Mouse (Mus musculus) liver, embryonic 13.5 days (tissue): ENCODE data around the gene Arsb. TPM values are rescaled to one million over a fixed set of nuclear protein-coding genes. Genes with fewer than 3 reads are reported as not detected.

Source experiments
- ATAC-seq: fragments of 200-750 bp; cut with Nextera tagmentation; 2 replicates; pipeline ENCODE4 v1.8.0; 2017; ENCODE audit warnings: low read depth, mild to moderate bottlenecking, moderate number of reproducible peaks, moderate library complexity
- DNase-seq: peaks from one replicate; pipeline ENCODE4 v3.0.0; 2022
- H3K27ac ChIP-seq: fragments of 300-500 bp; sonication (generic); 2 replicates; pipeline ENCODE4 v1.5.1; 2015; ENCODE audit warnings: moderate library complexity, mild to moderate bottlenecking, inconsistent platforms
- H3K27me3 ChIP-seq: fragments of 300-500 bp; sonication (generic); 2 replicates; pipeline ENCODE4 v1.6.1; 2015; ENCODE audit warnings: mild to moderate bottlenecking, inconsistent platforms
- H3K36me3 ChIP-seq: fragments of 300-500 bp; sonication (generic); 2 replicates; pipeline ENCODE4 v1.6.1; 2015; ENCODE audit warnings: mild to moderate bottlenecking, inconsistent platforms
- H3K4me1 ChIP-seq: fragments of 300-500 bp; sonication (generic); replicated peaks from 2 replicates; pipeline ENCODE4 v1.6.1; 2015; ENCODE audit warnings: inconsistent platforms
- H3K4me2 ChIP-seq: fragments of 300-500 bp; sonication (generic); 2 replicates; pipeline ENCODE4 v1.6.1; 2015; ENCODE audit warnings: inconsistent platforms, mild to moderate bottlenecking, moderate library complexity
- H3K4me3 ChIP-seq: fragments of 300-500 bp; sonication (generic); replicated peaks from 2 replicates; pipeline ENCODE4 v1.5.1; 2015; ENCODE audit warnings: mild to moderate bottlenecking, inconsistent platforms
- H3K9ac ChIP-seq: fragments of 300-500 bp; sonication (generic); 2 replicates; pipeline ENCODE4 v1.6.1; 2015; ENCODE audit warnings: mild to moderate bottlenecking, inconsistent platforms
- H3K9me3 ChIP-seq: fragments of 300-500 bp; sonication (generic); replicated peaks from 2 replicates; pipeline ENCODE4 v1.6.1; 2016; ENCODE audit warnings: inconsistent platforms
- WGBS: fragments of 180-500 bp; shearing (Covaris S2); methylation state at CpG from one replicate; pipeline ENCODE4 v1.1.7; 2015; ENCODE audit not compliant: insufficient replicate concordance; 5-methylcytosine and 5-hydroxymethylcytosine counted together
- polyA plus RNA-seq: library from polyadenylated mRNA; unstranded; fragments of >200 nt; fragmentation: Nextera tagmentation; extraction: Ambion mirVana; gene quantifications from 2 replicates; pipeline ENCODE4 v1.2.1, GENCODE M21; 2015

Arsb gene
- polyA plus RNA-seq, 1 experiment from 2014 or later, result 2.0 TPM

DNA sequence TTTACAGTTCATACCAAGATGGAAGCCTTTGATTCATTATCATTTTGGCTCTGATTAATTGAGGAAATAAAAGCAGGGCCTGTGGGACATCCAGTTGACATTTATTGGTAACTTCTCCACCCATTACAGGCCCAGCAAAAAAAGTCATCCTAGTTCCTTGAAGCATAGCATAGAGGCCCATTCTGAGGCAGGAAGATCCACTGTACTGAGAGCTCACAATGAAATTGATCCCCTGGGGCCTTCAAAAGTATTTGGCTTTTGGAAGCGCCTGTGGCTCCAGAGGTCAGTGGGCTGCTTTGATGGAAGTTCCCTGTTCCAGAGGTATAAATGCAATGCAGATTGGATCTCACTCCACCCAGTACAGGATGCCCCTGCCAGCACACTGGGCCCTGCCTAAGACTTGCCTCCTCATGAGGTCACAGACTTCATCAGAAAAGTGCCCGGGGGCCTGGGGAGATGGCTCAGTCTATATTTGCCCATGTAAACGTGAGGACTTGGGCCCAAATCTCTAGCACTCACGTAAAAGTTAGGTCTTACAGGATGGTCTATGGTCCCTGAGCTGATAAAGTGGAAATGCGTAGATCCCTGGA, 141.0 kb downstream of the Arsb start:
- no peak for DNase-seq
- Histone ChIP-seq H3K4me1 (no peaks in the 10 kb centered on the region), H3K27me3 (no peaks in the 10 kb centered on the region), H3K36me3 (no peaks in the 10 kb centered on the region), H3K9ac (no peak overlapping the region), H3K9me3 (no peaks in the 10 kb centered on the region), H3K4me2 (no peak overlapping the region), H3K27ac (no peak overlapping the region), H3K4me3 (no peak overlapping the region)
- no peak for ATAC-seq
- WGBS, result 64% methylated on average over 5 of the region's 5 CpGs

DNA sequence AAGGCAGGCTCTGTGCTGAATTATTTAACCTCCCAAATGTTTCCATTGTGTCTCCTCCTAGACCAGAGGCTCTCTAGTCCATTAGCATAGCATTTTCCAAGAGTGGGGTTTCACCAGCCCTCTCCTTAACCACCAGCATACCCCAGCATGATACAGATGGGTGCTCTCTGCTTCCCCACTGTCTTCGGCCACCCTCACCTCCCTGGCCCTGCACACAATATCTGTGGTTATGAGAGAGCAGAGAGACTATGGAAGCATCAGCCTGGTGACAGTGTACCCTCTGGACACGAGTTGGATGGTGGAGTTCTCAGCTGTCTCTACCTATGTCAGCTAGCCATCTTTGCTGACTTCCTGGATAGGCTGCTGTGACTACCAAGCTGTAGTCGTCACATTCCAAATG, 142.8 kb downstream of the Arsb start:
- Histone ChIP-seq H3K4me3 (no peak overlapping the region), H3K36me3 (no peaks in the 10 kb centered on the region), H3K4me2 (no peak overlapping the region), H3K9me3 (no peaks in the 10 kb centered on the region), H3K9ac (no peak overlapping the region), H3K27me3 (no peaks in the 10 kb centered on the region), H3K4me1 (no peaks in the 10 kb centered on the region), H3K27ac (no peak overlapping the region)
- ATAC-seq (no peak), DNase-seq (no peak)
- 57% methylated on average over 3 of the region's 3 CpGs for WGBS

DNA sequence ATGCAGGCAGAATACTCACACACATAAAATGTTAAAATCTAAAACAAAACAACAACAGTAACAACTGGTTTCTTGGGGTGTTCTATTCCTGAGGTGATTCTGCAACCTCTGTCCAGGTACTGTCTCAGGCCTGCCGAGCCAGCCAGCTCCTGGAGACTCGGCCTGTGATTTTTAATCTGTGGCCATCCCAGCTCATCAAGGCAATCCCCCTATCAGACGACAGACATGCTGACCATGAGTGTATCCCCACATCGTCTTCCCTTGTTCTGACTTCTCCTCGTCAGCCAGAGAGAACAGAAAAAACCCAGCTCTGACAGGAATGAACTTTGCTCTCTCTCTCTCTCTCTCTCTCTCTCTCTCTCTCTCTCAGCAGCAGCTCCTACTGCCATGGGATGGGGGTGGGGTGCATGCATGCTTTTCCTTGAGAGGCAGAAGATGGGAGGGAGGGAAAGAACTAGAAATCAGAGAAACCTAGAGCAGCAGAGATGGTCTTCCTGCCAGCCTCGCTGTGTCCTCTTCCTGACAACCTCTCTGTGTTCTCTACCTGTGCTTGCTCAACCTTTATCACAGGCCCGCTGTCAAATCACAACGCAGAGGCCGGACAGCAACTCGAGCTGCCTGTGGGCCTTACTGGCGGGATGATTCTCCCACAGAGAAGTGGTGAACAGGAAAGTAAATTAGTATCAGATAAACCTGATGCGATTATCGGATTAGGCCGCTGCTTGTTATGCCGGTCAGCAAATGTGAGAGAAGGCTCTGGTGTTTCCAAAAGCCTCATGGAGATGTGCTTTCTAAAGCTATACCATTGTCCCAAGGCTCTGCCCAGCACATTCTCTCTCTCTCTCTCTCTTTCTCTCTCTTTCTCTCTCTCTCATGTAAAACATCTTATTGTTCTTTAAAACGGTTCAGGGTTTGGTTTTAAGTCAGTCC, 144.5 kb downstream of the Arsb start:
- H3K4me3 ChIP-seq, result no peak overlapping the region
- no peak overlapping the region for H3K4me2 ChIP-seq
- ATAC-seq (no peak), DNase-seq (no peak)
- no peaks in the 10 kb centered on the region for H3K4me1 ChIP-seq
- H3K9ac ChIP-seq, result no peak overlapping the region
- 58% methylated on average over 16 of the region's 16 CpGs for WGBS
- H3K27me3 ChIP-seq, result no peaks in the 10 kb centered on the region
- no peaks in the 10 kb centered on the region for H3K36me3 ChIP-seq
- H3K27ac ChIP-seq, result no peak overlapping the region
- H3K9me3 ChIP-seq, result no peaks in the 10 kb centered on the region

DNA sequence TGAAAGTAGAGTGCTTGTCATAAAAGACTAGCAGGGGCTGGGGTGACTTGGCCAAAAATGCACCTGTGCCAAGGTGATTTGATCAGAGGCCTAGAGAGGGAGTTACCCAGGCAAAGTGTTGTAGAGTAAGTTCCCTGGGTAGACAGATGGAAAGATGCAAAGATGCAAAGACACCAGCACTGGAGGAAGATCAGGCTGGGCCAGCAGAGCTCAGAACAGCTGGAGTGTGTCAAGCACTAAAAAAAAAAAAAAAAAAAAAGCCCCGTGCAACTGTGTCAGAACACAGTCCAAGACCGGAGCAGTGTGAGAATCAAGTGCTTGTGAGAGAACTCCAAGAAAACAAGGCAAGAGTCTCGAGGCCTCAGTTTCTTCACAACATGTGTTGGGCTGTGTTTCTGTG, 148.1 kb downstream of the Arsb start:
- no peak overlapping the region for H3K4me2 ChIP-seq
- no peak overlapping the region for H3K4me3 ChIP-seq
- ATAC-seq (no peak), DNase-seq (no peak)
- H3K36me3 ChIP-seq, result no peaks in the 10 kb centered on the region
- no peak overlapping the region for H3K9ac ChIP-seq
- H3K9me3 ChIP-seq, result no peaks in the 10 kb centered on the region
- 58% methylated on average over 3 of the region's 3 CpGs for WGBS
- no peak overlapping the region for H3K27ac ChIP-seq
- no peaks in the 10 kb centered on the region for H3K27me3 ChIP-seq
- H3K4me1 ChIP-seq, result peaks cover 5% of the 10 kb centered on the region; the same call in 1 of the 2 replicates

DNA sequence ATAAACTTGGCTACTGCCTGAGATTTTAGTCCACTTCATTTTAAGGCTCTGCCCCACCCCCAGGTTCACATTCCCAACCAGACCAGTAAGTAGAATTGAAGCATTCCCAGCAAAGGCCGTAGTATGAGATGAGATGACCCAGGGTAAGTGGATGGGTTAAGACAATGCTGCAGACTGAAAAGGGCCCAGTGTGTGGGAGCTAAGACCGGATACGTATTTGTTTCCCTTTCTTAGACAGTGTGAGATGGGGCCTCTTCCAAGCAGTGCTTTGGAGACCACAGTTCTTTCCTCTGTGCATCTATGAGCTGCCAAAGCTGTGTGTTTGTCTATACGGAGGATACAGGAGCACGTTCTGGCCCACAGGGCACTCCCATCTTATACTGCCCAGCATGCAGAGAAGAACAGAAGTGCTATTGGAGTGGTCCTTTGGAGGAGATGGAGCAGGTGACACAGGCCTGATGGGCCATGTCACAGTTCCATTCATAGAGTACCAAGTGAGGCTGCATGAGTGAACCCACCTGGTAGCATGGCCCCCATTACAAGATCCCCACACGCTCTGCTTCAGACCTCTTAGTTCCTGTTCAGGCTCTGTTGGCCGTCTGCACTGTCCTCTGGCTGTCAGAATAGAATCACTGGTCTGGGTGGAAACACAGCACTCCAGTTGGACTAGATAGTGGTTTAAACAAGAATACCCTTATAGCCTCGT, 148.8 kb downstream of the Arsb start:
- peaks cover 5% of the 10 kb centered on the region; the same call in 1 of the 2 replicates for H3K4me1 ChIP-seq
- no peak overlapping the region for H3K4me2 ChIP-seq
- ATAC-seq (no peak), DNase-seq (no peak)
- no peak overlapping the region for H3K4me3 ChIP-seq
- no peaks in the 10 kb centered on the region for H3K36me3 ChIP-seq
- no peaks in the 10 kb centered on the region for H3K27me3 ChIP-seq
- no peaks in the 10 kb centered on the region for H3K9me3 ChIP-seq
- H3K27ac ChIP-seq, result no peak overlapping the region
- WGBS, result 58% methylated on average over 8 of the region's 8 CpGs
- H3K9ac ChIP-seq, result no peak overlapping the region

DNA sequence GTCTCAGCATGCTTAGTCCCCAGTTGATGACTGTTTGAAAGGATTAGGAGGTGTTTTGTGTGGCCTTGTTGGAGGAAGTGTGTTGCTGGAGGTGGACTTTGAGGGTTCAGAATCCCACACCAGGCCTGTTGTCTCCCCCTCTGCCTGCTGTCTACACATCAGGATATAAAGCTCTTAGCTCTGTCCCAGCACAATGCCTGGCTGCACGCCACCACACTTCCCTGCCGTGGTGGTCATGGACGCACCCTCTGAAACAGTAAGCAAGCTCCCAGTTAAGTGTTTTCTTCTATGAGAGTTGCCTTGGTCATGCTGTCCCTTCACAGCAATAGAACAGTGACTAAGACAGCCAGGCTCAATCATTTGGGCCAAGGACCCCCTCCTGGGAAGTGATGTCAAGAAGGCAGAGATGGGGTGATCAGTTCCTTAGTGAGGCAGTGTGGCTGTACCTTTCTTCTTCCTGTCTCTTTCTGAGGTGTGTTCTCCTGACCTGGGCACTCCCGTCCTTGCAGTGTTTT, 149.4 kb downstream of the Arsb start:
- H3K27me3 ChIP-seq, result no peaks in the 10 kb centered on the region
- no peak overlapping the region for H3K4me2 ChIP-seq
- H3K4me1 ChIP-seq, result peaks cover 5% of the 10 kb centered on the region; the same call in 1 of the 2 replicates
- DNase-seq (no peak), ATAC-seq (no peak)
- H3K4me3 ChIP-seq, result no peak overlapping the region
- no peak overlapping the region for H3K9ac ChIP-seq
- WGBS, result 72% methylated on average over 4 of the region's 4 CpGs
- no peaks in the 10 kb centered on the region for H3K36me3 ChIP-seq
- H3K9me3 ChIP-seq, result no peaks in the 10 kb centered on the region
- H3K27ac ChIP-seq, result no peak overlapping the region

DNA sequence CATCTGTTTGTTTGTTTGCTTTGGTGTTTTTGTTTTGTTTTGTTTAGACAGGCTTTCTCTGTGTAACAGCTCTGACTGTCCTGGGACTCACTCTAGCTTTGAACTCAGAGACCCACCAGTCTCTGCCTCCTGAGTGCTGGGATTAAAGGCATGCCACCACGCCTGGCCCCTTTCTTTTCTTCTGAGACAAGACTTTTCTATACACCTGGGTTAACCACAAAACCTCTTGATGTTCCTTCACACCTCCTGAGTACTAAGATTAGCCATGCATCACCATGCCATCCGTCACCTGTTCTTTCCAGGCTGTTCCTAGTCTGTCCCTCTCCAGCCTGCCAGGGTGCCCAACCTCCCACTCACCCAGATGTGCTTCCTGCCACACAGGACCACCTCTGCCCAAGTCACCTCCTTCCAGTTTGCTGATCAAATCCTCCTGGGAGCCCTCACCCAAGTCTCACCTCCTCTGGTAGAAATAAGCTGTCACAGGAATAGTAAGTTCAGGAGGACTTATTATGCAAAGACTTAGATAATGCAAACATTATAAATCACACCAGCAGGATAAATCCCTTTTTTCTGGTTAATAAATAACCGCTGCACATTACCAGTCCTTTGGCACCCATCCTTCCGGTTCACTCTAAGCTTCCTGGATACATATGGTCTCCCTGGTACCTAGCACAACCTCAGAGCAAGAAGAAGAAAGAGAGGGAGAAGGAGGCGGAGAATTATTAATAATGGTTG, 150.6 kb downstream of the Arsb start:
- DNase-seq (no peak), ATAC-seq (no peak)
- Histone ChIP-seq H3K9me3 (no peaks in the 10 kb centered on the region), H3K36me3 (no peaks in the 10 kb centered on the region), H3K4me3 (no peak overlapping the region), H3K27me3 (no peaks in the 10 kb centered on the region), H3K27ac (no peak overlapping the region), H3K9ac (no peak overlapping the region), H3K4me2 (no peak overlapping the region), H3K4me1 (peaks cover 5% of the 10 kb centered on the region; the same call in 1 of the 2 replicates)
- WGBS, result 48% methylated on average over 5 of the region's 5 CpGs

DNA sequence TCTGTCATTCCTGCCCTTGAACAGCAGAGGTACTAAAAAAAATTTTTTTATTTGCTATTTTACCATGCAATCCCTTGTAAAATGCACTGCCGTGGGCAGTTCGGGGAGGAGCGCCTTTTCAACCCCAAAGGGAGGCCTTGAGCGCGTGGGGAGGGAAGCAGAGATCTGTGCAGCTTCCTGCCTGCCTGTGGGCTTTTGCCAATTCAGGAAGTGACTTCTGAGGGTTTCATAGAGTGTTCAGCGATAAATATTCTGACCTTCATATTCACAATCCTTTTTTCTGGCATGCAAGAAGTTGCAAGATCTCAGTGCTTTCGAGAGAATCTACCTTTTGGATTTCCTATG, 151.1 kb downstream of the Arsb start:
- WGBS, result 23% methylated on average over 7 of the region's 7 CpGs
- no peaks in the 10 kb centered on the region for H3K9me3 ChIP-seq
- H3K4me2 ChIP-seq, result no peak overlapping the region
- H3K4me3 ChIP-seq, result no peak overlapping the region
- H3K9ac ChIP-seq, result no peak overlapping the region
- no peak overlapping the region for H3K27ac ChIP-seq
- H3K36me3 ChIP-seq, result no peaks in the 10 kb centered on the region
- no peak for ATAC-seq
- no peak for DNase-seq
- no peaks in the 10 kb centered on the region for H3K27me3 ChIP-seq
- H3K4me1 ChIP-seq, result peaks cover 5% of the 10 kb centered on the region; the same call in 1 of the 2 replicates

DNA sequence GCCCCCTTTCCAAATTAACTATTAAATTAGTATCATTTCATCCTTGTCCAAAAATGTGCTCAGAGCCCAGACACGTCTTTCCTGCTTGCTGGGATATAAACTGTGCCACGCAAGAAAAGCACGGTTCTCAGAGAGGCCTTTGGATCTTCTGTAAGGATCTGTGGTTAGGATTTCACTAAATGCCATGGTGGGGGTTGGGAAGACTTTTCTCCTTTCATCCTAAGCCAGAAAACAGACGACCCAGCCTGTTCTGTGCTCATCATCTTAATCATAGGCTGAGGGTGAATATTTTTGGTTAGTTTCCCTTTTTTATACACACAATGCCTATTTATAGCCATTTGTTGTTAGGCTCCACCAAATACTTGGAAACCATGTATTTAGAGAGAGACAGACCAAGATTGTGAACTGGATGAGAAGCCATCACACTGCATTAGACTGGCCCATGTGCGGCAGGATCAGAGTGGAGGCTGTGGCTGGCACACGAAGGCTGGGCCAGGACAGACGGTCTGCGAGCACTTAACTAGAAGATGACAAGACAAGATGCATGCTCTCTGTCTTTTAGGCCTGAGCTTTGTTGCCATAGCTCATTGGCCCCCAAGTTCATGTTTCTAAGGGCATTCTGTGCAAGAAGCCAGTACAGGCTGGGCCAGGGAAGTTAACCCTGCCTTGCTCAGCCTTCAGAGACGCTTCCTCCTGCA, 153.5 kb downstream of the Arsb start:
- H3K4me1 ChIP-seq, result peaks cover 5% of the 10 kb centered on the region; the same call in 1 of the 2 replicates
- H3K27ac ChIP-seq, result no peak overlapping the region
- H3K4me2 ChIP-seq, result no peak overlapping the region
- no peaks in the 10 kb centered on the region for H3K36me3 ChIP-seq
- H3K4me3 ChIP-seq, result no peak overlapping the region
- no peaks in the 10 kb centered on the region for H3K9me3 ChIP-seq
- DNase-seq, result no peak
- no peak for ATAC-seq
- no peak overlapping the region for H3K9ac ChIP-seq
- H3K27me3 ChIP-seq, result no peaks in the 10 kb centered on the region
- WGBS, result 68% methylated on average over 9 of the region's 9 CpGs

DNA sequence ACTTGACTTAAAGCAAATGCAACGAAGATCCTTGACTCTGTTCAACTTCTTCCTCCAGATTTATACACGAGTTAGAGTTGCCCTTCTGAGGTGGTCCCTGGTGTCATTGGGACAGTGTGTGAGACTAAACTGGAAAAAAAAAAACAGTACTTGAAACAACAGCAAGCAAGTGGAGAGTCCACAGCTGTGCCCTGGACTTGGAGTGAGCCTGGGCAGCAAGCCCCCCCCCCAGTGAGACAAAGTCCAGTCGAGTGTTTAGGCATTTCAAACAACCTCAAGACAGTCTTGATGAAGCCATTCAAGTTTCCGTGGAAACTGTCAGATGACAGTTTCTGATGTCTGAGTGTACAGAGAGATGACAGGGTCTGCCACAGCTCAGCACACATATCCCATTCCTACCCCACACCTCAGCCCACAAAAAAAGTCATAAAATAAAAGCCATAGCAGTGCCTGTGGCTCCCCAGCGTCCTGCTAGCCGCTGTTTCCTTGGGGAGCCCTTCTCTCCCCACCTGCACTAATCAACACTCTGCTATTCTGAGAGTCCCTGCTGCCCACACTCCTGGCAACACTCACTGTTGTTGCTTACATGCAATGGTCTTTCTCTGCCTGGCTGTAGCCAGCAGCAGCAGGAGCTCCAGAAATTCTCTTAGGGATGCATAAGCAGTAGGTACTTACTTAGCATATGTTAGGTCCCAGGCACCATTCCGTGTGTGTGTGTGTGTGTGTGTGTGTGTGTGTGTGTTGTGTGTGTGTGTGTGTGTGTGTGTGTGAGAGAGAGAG, 159.3 kb downstream of the Arsb start:
- WGBS, result 56% methylated on average over 7 of the region's 7 CpGs
- no peak overlapping the region for H3K27ac ChIP-seq
- ATAC-seq, result no peak
- H3K4me3 ChIP-seq, result no peak overlapping the region
- no peak overlapping the region for H3K9ac ChIP-seq
- H3K36me3 ChIP-seq, result no peaks in the 10 kb centered on the region
- no peaks in the 10 kb centered on the region for H3K27me3 ChIP-seq
- no peaks in the 10 kb centered on the region for H3K4me1 ChIP-seq
- no peak for DNase-seq
- H3K9me3 ChIP-seq, result no peaks in the 10 kb centered on the region
- H3K4me2 ChIP-seq, result no peak overlapping the region
